Mouse (Mus musculus) bone marrow macrophage, adult 2 months (primary cell): ENCODE data around the gene Pkp4. TPM values are rescaled to one million over a fixed set of nuclear protein-coding genes. Genes with fewer than 3 reads are reported as not detected.
A peak's percentile ranks its signal among the peaks of the same experiment; 100 is the strongest.
"Not testable (repeated sequence)": the region's sequence is repeated elsewhere in the genome, so short reads cannot be mapped to it uniquely, and the experiment has no call there.

Experiments
- H3K27ac ChIP-seq: 2 replicates; pipeline ENCODE4 v1.5.1; 2012; ENCODE audit warnings: low read depth, low read length; ENCODE audit not compliant: insufficient read depth
- H3K4me1 ChIP-seq: 2 replicates; pipeline ENCODE4 v1.6.1; 2012; ENCODE audit warnings: low read length; ENCODE audit not compliant: control insufficient read depth, insufficient read depth
- H3K4me3 ChIP-seq: 2 replicates; pipeline ENCODE4 v1.5.1; 2012; ENCODE audit warnings: mild to moderate bottlenecking, low read length, moderate library complexity; ENCODE audit not compliant: insufficient read depth
- CTCF ChIP-seq: IDR thresholded peaks from 2 replicates; pipeline ENCODE4 v1.5.1; 2012; ENCODE audit warnings: low read depth, mild to moderate bottlenecking, low read length, moderate library complexity
- POLR2A ChIP-seq: IDR thresholded peaks from 2 replicates; pipeline ENCODE4 v1.6.1; 2012; ENCODE audit warnings: mild to moderate bottlenecking, low read depth, low read length, borderline replicate concordance
- polyA plus RNA-seq: library from polyadenylated mRNA; stranded (reverse); fragments of >200 nt; gene quantifications from 2 replicates; pipeline ENCODE4 v1.2.4, GENCODE M21; 2012; ENCODE audit not compliant: missing spikeins, insufficient read depth, insufficient read length

Pkp4 gene
- polyA plus RNA-seq, 1 experiment: 20.0 TPM

DNA sequence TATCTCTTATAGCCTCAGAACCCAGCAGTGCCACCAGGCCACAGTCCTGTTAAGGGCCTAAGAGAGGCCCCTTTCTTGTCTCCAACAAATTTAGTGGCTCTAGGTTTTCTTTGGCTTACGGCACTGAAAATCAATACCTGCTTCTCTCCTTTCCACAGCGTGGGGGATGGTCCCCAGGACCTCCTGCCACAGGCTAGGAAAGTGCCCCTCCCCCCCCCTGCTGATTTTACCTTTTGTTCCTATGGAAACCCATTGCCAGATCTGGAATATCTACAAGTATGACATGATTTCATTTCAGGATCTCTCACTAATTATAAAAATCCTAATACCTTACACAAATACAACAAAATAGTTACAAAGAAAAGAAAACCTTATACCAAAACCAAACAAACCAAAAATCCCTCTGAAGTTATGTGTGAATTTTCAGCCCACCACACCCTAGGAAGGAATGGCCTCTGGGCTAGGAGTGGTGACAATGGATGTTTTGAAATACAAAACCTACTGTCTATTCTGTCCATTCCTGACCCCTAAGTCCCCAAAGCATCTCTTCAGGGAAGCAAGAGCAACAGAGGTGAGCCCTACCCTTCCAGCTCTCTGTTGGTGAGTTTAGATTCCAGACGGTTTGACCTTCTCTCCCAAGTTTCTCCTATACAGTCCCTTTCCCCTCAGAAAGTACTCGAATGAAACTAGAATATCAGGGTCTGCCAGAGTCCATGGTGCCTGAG is 224.7 kb downstream of the Pkp4 start:
- H3K27ac ChIP-seq: no peak overlapping the region
- H3K4me3 ChIP-seq: no peak overlapping the region
- H3K4me1 ChIP-seq: peaks cover 3% of the 10 kb centered on the region
- TF ChIP-seq POLR2A (no peak), CTCF (no peak)

- TF ChIP-seq CTCF (no peak), POLR2A (no peak)
- Histone ChIP-seq H3K27ac (no peak overlapping the region), H3K4me1 (no peaks in the 10 kb centered on the region), H3K4me3 (no peak overlapping the region)
Measured at GRCm38 (mm10) chr2:59389971-59390370, 229.3 kb downstream of the Pkp4 start.

- peaks cover 2% of the 10 kb centered on the region; the same call in 1 of the 2 replicates for H3K4me1 ChIP-seq
- no peak overlapping the region for H3K4me3 ChIP-seq
- no peak for TF ChIP-seq POLR2A
- no peak for TF ChIP-seq CTCF
- H3K27ac ChIP-seq: no peak overlapping the region
Measured at GRCm38 (mm10) chr2:59393177-59393576, 232.5 kb downstream of the Pkp4 start.

DNA sequence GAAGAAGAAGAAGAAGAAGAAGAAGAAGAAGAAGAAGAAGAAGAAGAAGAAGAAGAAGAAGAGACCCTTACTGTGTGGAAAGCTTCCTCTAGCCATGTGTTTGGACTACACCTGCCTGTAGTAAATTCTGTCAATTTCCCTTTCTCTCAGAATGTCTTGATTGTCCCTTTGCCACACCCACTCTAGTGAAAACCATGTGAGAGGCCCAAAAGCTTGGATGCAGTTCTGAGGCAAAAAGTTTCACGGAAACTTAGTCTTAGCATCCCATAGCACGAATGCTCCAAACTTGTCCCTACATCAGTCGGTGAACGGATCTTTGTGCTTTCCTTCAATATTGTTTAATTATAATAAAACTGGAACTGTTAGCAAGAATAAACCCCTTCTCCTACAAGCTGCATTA is 234.0 kb downstream of the Pkp4 start:
- TF ChIP-seq POLR2A: no peak
- TF ChIP-seq CTCF: no peak
- Histone ChIP-seq H3K4me3 (no peak overlapping the region), H3K4me1 (peaks cover 2% of the 10 kb centered on the region; the same call in 1 of the 2 replicates), H3K27ac (no peak overlapping the region)

GRCm38 (mm10) chr2:59395160-59395650 is 234.6 kb downstream of the Pkp4 start:
- H3K4me1 ChIP-seq, H3K4me3 ChIP-seq: not testable (repeated sequence)
- 0 out of 2 replicates have a peak overlapping the region, but pooled peaks have one; percentile 19 for H3K27ac ChIP-seq

GRCm38 (mm10) chr2:59396555-59396954 is 235.9 kb downstream of the Pkp4 start:
- TF ChIP-seq CTCF: no peak
- no peak for TF ChIP-seq POLR2A
- H3K27ac ChIP-seq: no peak overlapping the region
- peaks cover 10% of the 10 kb centered on the region for H3K4me1 ChIP-seq
- H3K4me3 ChIP-seq: no peak overlapping the region

DNA sequence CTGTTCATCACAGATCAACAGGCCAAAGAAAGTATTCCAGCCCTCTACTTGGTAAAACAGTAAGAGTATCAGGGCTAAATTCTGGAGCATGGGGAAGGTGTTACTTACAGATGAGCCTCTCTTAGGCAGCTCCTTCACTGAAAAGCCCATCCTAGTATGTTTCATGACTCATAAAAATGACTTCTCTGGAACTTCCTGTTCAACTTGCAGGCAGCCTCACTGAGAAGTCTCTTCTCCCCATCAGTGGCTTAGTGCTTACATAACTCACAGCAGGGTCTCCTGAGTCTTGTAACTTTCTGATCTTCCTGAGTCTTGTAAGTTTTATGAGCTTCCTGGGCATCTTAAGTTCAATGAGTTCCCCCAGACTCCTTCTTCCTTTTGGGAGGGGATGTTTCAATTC is 236.9 kb downstream of the Pkp4 start:
- TF ChIP-seq CTCF (no peak), POLR2A (no peak)
- Histone ChIP-seq H3K4me3 (no peak overlapping the region), H3K27ac (no peak overlapping the region), H3K4me1 (peaks cover 18% of the 10 kb centered on the region)

DNA sequence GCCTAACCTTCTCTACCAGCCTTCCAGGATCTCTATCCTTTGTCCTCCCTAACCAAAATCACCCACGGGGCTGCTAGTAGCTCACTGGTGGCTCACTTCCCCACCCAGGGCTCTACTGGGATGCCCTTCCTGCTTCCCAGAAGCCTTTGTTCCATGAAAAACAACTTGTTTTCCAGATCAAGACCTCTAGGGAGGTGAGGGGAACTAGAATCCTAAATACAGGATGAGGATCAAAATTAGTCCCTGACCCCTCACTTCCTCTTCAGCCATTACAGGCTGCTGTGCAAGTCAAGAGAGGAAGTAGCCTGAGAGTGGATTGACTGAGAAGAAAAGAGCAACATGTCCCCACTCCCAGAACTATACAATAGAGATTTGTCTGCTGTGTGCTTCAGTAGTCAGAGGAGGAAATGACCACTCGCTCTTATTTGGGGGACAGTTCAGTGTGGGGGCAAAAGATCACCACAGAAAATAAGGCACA is 240.3 kb downstream of the Pkp4 start:
- TF ChIP-seq POLR2A (no peak), CTCF (no peak)
- no peak overlapping the region for H3K4me3 ChIP-seq
- H3K4me1 ChIP-seq: peaks cover 16% of the 10 kb centered on the region
- H3K27ac ChIP-seq: peak overlapping the region; percentile 72

DNA sequence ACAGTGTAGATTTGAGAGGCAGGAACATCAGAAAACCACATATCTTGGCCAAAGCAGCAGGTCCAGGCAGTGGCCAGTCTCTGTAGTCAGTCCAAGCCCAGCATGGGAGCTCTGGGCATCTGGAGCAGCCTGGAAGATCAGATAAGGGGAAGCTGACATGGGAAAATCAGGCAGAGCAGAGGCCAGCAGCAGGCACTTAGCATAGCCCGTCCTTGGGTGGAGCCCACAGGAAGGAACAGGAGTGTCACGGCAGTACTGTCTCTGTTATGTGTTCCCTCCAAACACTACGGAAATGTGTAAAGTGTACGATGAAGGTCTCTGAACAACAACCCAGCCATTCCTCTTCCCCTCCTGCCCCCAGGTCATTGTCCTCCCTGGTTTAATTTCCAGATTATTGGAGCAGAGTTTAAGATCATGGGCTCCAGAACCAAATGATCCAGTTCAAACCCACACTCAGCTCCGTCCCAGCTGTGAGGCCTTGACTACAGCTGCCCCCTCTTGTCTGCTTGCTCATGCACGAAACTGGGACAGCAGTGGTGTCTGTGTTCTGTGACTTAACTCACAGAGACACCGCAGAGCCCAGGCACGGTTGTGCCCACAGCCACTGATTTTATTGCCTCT is 241.3 kb downstream of the Pkp4 start:
- Histone ChIP-seq H3K4me3 (no peak overlapping the region), H3K27ac (0 out of 2 replicates have a peak overlapping the region, but pooled peaks have one; percentile 72), H3K4me1 (peaks cover 16% of the 10 kb centered on the region)
- TF ChIP-seq POLR2A (no peak), CTCF (no peak)

DNA sequence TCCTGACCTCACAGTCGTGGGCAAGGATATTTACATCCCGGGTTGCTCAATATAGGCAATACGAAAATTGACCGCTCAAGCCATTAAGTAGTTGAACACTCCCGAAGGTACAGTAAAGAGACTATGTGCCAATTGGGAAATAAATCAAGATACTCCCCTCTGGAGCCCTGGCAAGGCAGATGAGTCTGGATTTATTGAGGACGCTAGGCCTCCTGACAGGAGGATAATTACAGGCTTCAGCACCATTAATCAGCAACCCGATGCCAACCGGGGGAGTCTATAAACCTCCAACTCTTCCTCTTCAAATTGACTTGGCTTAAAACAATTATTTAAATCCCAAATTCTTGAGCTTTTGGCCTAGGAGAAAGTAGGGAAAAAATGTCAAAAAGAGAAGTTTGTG is 243.4 kb downstream of the Pkp4 start:
- no peak overlapping the region for H3K27ac ChIP-seq
- no peak overlapping the region for H3K4me3 ChIP-seq
- H3K4me1 ChIP-seq: peaks cover 16% of the 10 kb centered on the region
- TF ChIP-seq POLR2A (no peak), CTCF (no peak)

Other genes with a start within 250 kb of the Pkp4 start
- gene Ccdc148, start 167 bp upstream of the Pkp4 start, polyA plus RNA-seq: 0.27 TPM in 1 of 2 replicates, not detected in the other